Mouse (Mus musculus) CD4-positive, CD25-positive, alpha-beta regulatory T cell, adult 4 months (primary cell): ENCODE data around the gene Cpne5. TPM values are rescaled to one million over a fixed set of nuclear protein-coding genes. Genes with fewer than 3 reads are reported as not detected.
"Not testable (repeated sequence)": the region's sequence is repeated elsewhere in the genome, so short reads cannot be mapped to it uniquely, and the experiment has no call there.

Source experiments
- ATAC-seq: one replicate; pipeline ENCODE4 v1.8.0; 2017
- polyA plus RNA-seq, 2 experiments: library from polyadenylated mRNA; unstranded; fragments of 100-300 nt; shearing (Covaris generic); gene quantifications; one replicate each; pipeline ENCODE4 v1.2.1; 2017

The Cpne5 gene
- polyA plus RNA-seq, 2 experiments from 2014 or later, result 2.2 to 2.3 TPM

DNA sequence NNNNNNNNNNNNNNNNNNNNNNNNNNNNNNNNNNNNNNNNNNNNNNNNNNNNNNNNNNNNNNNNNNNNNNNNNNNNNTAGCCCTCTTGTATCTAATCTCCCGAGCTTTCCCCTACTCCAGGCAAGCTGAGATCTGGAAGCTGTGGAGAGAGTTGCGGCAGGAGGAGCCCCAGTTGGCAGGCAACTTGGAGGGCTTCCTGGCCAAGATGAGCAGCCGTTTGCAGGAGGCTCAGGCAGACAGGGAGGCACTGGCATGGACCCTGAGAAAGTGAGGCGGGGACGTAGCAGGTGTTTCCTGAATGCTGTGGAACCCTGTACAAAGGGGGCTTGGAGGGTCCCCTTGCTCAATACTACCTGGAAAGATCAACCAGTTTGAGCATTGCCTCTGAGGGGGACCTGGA, 102.9 kb downstream of the Cpne5 start:
- no peak for ATAC-seq

DNA sequence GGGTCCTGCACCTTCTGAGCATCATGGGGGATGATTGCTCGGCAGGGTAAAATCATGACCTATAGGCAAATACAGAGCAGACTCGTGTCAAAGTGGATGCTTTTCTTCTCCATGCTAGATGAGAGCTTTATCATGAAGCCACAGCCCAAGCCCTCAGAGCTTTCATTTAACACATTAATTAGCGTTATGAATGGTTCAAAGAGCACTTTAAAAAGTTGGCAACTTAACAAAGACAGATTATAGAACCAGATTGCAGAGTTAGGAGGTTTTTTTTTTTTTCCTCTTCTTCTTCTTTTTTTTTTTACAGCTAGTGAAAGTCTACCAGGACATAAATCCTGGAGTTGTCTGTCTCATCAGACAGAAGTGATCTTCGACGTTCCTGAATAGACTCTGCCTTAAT, 108.6 kb downstream of the Cpne5 start:
- no peak for ATAC-seq

DNA sequence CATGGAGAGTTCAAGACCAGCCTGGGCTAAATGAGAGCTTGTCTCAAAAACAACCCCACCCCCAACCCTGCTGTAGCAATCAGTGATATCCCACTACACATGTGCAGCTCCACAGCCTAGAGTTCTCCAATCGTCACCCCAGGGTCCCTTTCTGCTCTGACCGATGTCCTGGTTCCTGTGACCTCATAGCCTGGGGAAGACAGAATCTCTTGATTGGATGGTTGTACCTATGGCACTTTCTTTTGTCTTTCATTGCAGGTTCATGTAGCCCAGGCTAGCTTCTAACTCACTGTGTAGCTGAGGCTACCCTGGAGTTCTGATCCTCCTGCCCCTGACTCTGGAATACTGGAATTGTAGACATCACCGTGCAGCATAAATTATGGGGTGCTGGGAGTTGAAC, 111.4 kb downstream of the Cpne5 start:
- ATAC-seq, result no peak

DNA sequence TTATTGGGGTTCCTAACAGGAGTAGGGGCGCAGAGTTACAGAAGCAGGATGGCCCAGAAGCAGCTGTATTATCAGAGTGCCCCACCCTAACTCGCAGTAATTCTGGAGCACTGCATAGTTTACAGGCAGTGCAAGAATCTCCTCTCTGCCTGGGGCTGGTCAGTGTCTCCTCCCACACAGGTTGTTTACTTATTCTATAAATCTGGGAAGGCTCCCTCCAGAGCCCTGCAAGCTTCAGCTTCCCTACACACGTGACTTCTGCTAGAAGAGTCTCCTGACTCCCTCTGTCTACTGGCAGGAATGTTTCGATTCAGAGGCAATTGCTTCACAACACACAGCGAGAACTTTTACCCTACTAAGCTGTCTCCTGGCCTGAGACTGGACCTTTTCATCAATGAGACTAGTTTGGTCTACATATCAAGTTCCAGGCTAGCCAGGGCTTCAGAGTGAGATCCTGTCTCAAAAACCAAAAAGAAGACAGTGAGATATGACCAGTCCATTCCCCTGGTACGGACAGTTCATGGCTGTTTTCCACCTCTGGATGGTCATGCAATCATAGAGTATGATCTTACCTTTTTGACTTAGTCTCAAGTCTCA, 114.3 kb downstream of the Cpne5 start:
- no peak for ATAC-seq

DNA sequence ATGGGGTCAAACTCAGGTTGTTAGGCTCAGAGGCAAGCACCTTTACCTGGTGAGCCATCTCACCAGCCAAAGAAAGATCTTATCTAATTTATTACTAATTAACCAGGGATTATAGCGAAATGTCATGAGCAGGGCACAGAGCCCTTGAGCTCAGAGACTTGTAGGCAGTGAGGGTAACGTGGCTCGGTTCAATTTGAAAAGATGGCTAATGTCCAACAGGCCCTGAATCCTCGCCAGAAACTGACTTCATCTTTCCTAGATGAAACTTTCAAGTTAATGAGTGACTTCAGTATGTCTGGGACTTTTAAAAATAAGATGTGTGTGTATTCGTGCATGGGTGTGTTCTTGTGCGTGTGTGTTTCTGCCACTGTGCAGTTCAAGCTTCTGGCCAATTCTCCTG, 115.2 kb downstream of the Cpne5 start:
- no peak for ATAC-seq

DNA sequence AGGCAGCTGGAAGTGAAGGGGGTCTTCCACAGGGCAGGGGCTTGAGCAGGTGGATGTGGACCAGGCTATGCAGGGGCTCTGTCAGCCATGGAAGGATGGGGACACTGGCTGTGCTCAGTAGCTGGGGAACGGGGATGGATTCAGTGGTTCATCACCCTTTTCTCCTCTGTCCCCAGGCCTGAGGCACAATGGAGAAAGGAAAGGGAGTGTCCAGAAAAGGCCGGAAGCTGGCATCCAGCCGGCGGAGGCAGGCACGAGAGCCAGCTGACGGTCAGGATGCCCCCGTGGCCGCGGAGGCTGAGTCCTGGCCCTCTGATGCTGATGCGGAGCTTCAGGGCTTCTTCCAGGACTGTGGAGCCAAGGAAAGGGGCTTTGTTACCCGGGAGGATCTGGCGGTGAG, 117.3 kb downstream of the Cpne5 start:
- ATAC-seq, result no peak

DNA sequence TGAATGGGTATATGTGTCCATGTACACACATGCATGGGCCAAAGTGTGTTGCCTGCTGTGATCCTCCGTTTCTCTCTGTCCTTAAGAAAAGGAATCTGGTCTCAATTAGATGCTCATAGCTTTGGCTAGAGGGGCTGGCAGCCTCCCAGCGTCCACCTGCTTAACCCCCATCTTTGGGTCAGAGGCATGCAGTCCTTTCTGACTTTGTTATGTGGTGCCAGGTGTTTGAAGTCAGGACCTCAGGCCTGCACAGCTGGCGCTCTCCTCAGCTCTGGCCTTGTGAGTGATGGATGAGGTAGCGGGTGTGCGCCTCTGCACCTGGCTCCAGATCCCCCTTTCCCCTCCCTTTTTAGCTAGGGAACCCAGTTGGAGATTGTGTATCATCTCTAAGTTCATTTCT, 119.9 kb downstream of the Cpne5 start:
- no peak for ATAC-seq

DNA sequence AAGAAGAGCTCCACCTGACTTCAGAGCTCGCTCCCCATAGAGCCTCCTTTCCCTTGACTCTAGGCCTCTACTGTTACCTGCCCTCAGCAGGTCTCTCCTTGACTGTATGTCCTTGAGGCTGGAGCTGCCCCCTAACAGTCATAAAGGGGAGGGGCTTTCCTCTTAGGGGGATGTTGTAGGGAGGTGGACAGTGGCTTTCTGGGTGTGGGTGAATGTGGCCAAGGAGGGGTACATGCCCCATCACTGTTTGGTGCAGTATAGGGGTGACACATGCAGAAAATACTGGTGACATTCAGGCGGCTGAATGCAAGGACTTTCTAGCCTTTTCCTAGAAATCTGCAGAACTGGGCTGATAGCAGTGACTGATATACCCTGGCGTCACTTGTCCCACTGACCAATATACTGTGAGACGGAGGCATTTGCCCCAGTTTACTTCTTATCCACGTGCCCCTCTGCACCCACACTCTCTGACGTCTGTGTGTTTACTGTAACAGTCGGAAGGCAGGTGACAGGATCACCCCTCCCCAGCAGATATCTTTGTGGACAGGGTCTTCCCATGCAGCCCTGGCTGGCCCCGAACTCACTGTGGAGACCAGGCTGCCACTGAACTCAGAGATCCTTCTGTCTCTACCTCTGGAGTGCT, 120.8 kb downstream of the Cpne5 start:
- no peak for ATAC-seq

DNA sequence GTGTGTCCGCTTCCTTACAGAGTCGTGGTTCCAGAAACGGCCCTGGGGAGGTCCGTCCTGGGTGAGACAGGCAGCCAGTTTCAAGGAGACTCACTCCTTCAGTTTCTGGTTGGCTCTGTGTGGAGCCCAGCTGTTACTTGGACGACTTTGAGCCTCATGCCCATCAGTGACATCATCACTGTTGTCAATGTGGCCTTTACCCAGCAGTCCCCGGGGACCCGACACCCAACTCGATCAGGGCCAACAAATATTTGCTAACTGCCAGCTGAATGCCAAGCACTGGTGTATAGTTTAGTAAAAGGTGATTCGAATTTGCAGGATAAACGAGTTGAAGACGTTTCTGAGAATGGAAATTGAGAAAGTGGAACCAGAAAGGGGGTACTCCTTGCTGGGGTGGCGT, 121.9 kb downstream of the Cpne5 start:
- ATAC-seq, result no peak

DNA sequence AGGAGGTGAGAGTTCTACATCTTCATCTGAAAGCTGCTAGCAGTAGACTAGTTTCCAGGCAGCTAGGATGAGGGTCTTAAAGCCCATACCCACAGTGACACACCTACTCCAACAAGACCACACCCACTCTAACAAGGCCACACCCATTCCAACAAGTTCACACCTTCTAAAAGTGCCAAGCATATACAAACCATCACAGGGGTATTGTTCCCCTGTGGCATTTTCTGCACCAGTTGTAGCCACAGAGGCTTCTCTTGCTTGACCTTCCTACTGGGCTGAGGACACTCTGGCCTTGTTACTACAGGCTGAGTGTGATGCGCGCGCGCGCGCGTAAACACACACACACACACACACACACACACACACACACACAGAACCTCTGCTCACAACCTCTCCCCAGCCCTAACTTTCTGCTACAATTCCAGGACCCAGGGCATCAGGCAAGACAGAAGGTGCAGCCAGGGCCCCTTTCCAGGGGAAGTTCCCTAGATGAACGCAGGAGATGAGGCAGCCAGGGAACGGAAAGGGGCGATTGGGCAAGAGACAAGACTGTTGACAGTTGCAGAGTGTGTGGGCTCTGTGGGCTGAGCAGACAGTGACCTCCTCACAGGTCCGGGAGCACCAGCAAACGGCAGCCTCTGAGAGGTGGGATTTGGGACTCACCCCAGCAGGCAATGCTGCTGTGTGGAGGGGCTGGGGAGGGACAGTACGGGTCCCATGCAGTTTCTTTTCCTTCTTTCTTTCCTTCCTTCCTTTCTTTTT, 124.2 kb downstream of the Cpne5 start, which contains the start of gene Rab44:
Rab44 (plus strand) TSS at position 555 of the 762 bp plus-strand sequence.
- ATAC-seq, result no peak

DNA sequence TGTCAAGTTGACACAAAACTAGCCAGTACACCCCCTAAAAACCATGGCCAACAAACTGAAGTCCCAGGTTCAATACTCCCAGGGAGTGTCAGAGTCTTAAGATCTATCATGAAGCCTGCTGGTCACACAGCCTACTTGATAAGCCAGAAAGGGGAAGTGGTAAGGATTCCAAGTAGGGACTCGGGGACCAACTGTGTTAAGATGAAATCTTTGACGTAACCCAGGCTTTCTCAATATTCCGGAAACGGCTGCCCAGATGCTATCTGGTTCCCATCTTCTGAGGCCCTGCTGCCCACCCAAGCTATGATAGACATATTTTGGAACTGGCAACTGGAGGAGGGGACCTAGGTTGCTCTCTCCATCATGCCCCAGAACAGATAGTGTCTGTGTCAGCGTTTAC, 126.6 kb downstream of the Cpne5 start:
- no peak for ATAC-seq

DNA sequence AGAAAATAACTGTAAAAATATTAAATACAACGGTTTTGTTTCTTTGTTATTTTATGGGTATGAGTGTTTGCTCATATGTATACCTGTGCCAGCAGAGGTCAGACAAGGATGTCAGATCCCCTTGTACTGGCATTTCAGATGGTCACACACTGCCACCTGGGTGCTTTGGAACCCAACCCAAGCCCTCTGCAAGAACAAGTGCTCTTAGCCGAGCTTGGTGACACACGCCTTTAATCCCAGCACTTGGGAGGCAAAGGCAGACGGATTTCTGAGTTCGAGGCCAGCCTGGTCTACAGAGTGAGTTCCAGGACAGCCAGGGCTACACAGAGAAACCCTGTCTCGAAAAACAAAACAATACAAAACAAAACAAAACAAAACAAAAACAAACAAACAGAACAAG, 127.6 kb downstream of the Cpne5 start:
- not testable (repeated sequence) for ATAC-seq

Other genes starting within 250 kb of the Cpne5 start
- gene Stk38, start 230.2 kb downstream of the Cpne5 start, polyA plus RNA-seq, result 100 to 1,000 TPM; 223 to 306 TPM
- 100 to 1,000 TPM; 232 to 397 TPM for gene Srsf3, start 205.5 kb downstream of the Cpne5 start, polyA plus RNA-seq
- gene Cdkn1a, start 147.2 kb downstream of the Cpne5 start, polyA plus RNA-seq, result 1 to 10 TPM; 2.5 to 4.6 TPM
- not detected for gene Rab44, start 124.0 kb downstream of the Cpne5 start, polyA plus RNA-seq
- gene Ppil1, start 26.0 kb upstream of the Cpne5 start, polyA plus RNA-seq, result 100 to 1,000 TPM in 1 of 2 experiments, 10 to 100 TPM in 1; 72.7 to 101 TPM
- gene BC004004, start 30.6 kb upstream of the Cpne5 start, polyA plus RNA-seq, result 100 to 1,000 TPM in 1 of 2 experiments, 10 to 100 TPM in 1; 98.0 to 123 TPM
- gene Pi16, start 79.5 kb upstream of the Cpne5 start, polyA plus RNA-seq, result under 1 TPM; 0.44 to 0.57 TPM
- 10 to 100 TPM; 11.0 to 13.9 TPM for gene Mtch1, start 109.8 kb upstream of the Cpne5 start, polyA plus RNA-seq
- 1 to 10 TPM in 1 of 2 experiments, under 1 TPM in 1; 0.65 to 9.4 TPM for gene Fgd2, start 122.7 kb upstream of the Cpne5 start, polyA plus RNA-seq